Mouse (Mus musculus) MEL (cell line): ENCODE measurements at regions not wholly inside any gene's neighbourhood (a gene's known extent, or its start where the extent isn't known, plus 50 kb on each side); places are given as distances from the start of the nearest gene placed in this dataset.

ENCODE experiments used
- DNase-seq: peaks from one replicate; pipeline ENCODE4 v3.0.0; 2011; ENCODE audit warnings: low read depth, low spot score
- H3K27ac ChIP-seq: 2 replicates; pipeline ENCODE4 v1.5.1; 2012; ENCODE audit warnings: low read depth, mild to moderate bottlenecking, control low read depth, low read length, moderate library complexity; ENCODE audit not compliant: control insufficient read depth
- H3K27me3 ChIP-seq, 2 experiments: fragments of 150-350 bp in 1 of 2; sonication (generic) in 1 of 2; 2 replicates each; pipeline ENCODE4 v1.6.1; 2012; ENCODE audit warnings: low read length in 2 of 2, mild to moderate bottlenecking in 2 of 2, improper control_type of control experiment in 1 of 2, moderate library complexity in 1 of 2; ENCODE audit not compliant: insufficient read depth in 2 of 2, control insufficient read depth in 1 of 2
- H3K36me3 ChIP-seq, 2 experiments: 2 replicates each; pipeline ENCODE4 v1.6.1; 2012 to 2014; ENCODE audit warnings: low read length in 2 of 2, improper control_type of control experiment in 1 of 2, inconsistent platforms in 1 of 2, mild to moderate bottlenecking in 1 of 2; ENCODE audit not compliant: insufficient read depth in 2 of 2, control insufficient read depth in 1 of 2
- H3K4me1 ChIP-seq, 2 experiments: fragments of 150-350 bp in 1 of 2; sonication (generic) in 1 of 2; 2 replicates each; pipeline ENCODE4 v1.6.1; 2012; ENCODE audit warnings: low read length in 2 of 2, improper control_type of control experiment in 1 of 2, mild to moderate bottlenecking in 1 of 2; ENCODE audit not compliant: insufficient read depth in 2 of 2, control insufficient read depth in 1 of 2
- H3K4me3 ChIP-seq, 2 experiments: fragments of 150-350 bp in 1 of 2; sonication (generic) in 1 of 2; 2 replicates each; pipeline ENCODE4 v1.5.1; 2012; ENCODE audit warnings: low read depth in 2 of 2, low read length in 2 of 2, mild to moderate bottlenecking in 2 of 2, moderate library complexity in 2 of 2, control low read depth in 1 of 2, improper control_type of control experiment in 1 of 2; ENCODE audit not compliant: control insufficient read depth in 1 of 2, insufficient read depth in 1 of 2
- H3K79me2 ChIP-seq: 2 replicates; pipeline ENCODE4 v1.6.1; 2012; ENCODE audit warnings: mild to moderate bottlenecking, low read length, moderate library complexity; ENCODE audit not compliant: control insufficient read depth, poor library complexity, insufficient read depth
- H3K9ac ChIP-seq: 2 replicates; pipeline ENCODE4 v1.6.1; 2012; ENCODE audit warnings: low read depth, mild to moderate bottlenecking, control low read depth, low read length, moderate library complexity; ENCODE audit not compliant: control insufficient read depth, poor library complexity, severe bottlenecking
- H3K9me3 ChIP-seq: fragments of 150-350 bp; sonication (generic); replicated peaks from 2 replicates; pipeline ENCODE4 v1.6.1; 2012; ENCODE audit warnings: mild to moderate bottlenecking, low read length, improper control_type of control experiment, moderate library complexity; ENCODE audit not compliant: insufficient read depth
- BHLHE40 ChIP-seq: IDR thresholded peaks from 2 replicates; pipeline ENCODE4 v1.6.1; 2012; ENCODE audit warnings: low read depth, mild to moderate bottlenecking, inconsistent platforms, low read length, improper control_type of control experiment, borderline replicate concordance
- CHD1 ChIP-seq: IDR thresholded peaks from 2 replicates; pipeline ENCODE4 v1.6.1; 2012; ENCODE audit warnings: low read depth, mild to moderate bottlenecking, inconsistent platforms, low read length, improper control_type of control experiment
- CTCF ChIP-seq, 3 experiments: IDR thresholded peaks in 2 of 3; conservative IDR thresholded peaks in 1 of 3; 2 replicates each; pipeline ENCODE4 v1.5.1; 2011 to 2012; ENCODE audit warnings: low read length in 3 of 3, low read depth in 2 of 3, mild to moderate bottlenecking in 2 of 3, improper control_type of control experiment in 1 of 3, inconsistent platforms in 1 of 3, mixed read lengths in 1 of 3, moderate library complexity in 1 of 3; ENCODE audit not compliant: control insufficient read depth in 1 of 3, insufficient read depth in 1 of 3, poor library complexity in 1 of 3, severe bottlenecking in 1 of 3
- E2F4 ChIP-seq: IDR thresholded peaks from 2 replicates; pipeline ENCODE4 v1.6.1; 2011; ENCODE audit warnings: low read depth, low read length, improper control_type of control experiment, borderline replicate concordance
- ELF1 ChIP-seq: IDR thresholded peaks from 2 replicates; pipeline ENCODE4 v1.6.1; 2014; ENCODE audit warnings: low read depth, mild to moderate bottlenecking, inconsistent platforms, low read length, improper control_type of control experiment, moderate library complexity
- EP300 ChIP-seq, 2 experiments: IDR thresholded peaks; 2 replicates each; pipeline ENCODE4 v1.6.1; 2011; ENCODE audit warnings: improper control_type of control experiment in 2 of 2, low read length in 2 of 2, low read depth in 1 of 2, mild to moderate bottlenecking in 1 of 2
- ETS1 ChIP-seq: IDR thresholded peaks from 2 replicates; pipeline ENCODE4 v1.6.1; 2012; ENCODE audit warnings: low read depth, mild to moderate bottlenecking, inconsistent platforms, low read length, improper control_type of control experiment, moderate library complexity
- GABPA ChIP-seq: IDR thresholded peaks from 2 replicates; pipeline ENCODE4 v1.6.1; 2012; ENCODE audit warnings: low read depth, mild to moderate bottlenecking, inconsistent platforms, low read length, improper control_type of control experiment, moderate library complexity
- GATA1 ChIP-seq: IDR thresholded peaks from 2 replicates; pipeline ENCODE4 v1.6.1; 2011; ENCODE audit warnings: low read depth, low read length, improper control_type of control experiment
- HCFC1 ChIP-seq: IDR thresholded peaks from 2 replicates; pipeline ENCODE4 v1.6.1; 2012; ENCODE audit warnings: low read depth, mild to moderate bottlenecking, inconsistent platforms, low read length, improper control_type of control experiment, moderate library complexity
- KAT2A ChIP-seq: conservative IDR thresholded peaks from 2 replicates; pipeline ENCODE4 v1.6.1; 2012; ENCODE audit warnings: low read depth, low read length, improper control_type of control experiment, inconsistent platforms
- MAFK ChIP-seq: IDR thresholded peaks from 2 replicates; pipeline ENCODE4 v1.6.1; 2011; ENCODE audit warnings: low read depth, mild to moderate bottlenecking, low read length, improper control_type of control experiment, borderline replicate concordance
- MAX ChIP-seq: IDR thresholded peaks from 2 replicates; pipeline ENCODE4 v1.6.1; 2011; ENCODE audit warnings: low read length, improper control_type of control experiment
- MAZ ChIP-seq: IDR thresholded peaks from 2 replicates; pipeline ENCODE4 v1.6.1; 2012; ENCODE audit warnings: low read depth, mild to moderate bottlenecking, inconsistent platforms, low read length, improper control_type of control experiment
- MEF2A ChIP-seq: IDR thresholded peaks from 2 replicates; pipeline ENCODE4 v1.6.1; 2014; ENCODE audit warnings: low read depth, mild to moderate bottlenecking, inconsistent platforms, low read length, improper control_type of control experiment; ENCODE audit not compliant: poor library complexity, insufficient replicate concordance, severe bottlenecking; ENCODE audit errors: extremely low read depth
- MXI1 ChIP-seq: IDR thresholded peaks from 2 replicates; pipeline ENCODE4 v1.6.1; 2011; ENCODE audit warnings: mild to moderate bottlenecking, low read depth, low read length, improper control_type of control experiment
- MYB ChIP-seq: IDR thresholded peaks from 2 replicates; pipeline ENCODE4 v1.6.1; 2011; ENCODE audit warnings: mild to moderate bottlenecking, low read depth, low read length, improper control_type of control experiment
- MYC ChIP-seq: IDR thresholded peaks from 2 replicates; pipeline ENCODE4 v1.6.1; 2011; ENCODE audit warnings: low read depth, mild to moderate bottlenecking, low read length, improper control_type of control experiment, moderate library complexity
- NELFE ChIP-seq: IDR thresholded peaks from 2 replicates; pipeline ENCODE4 v1.6.1; 2011; ENCODE audit warnings: low read depth, low read length, improper control_type of control experiment
- NRF1 ChIP-seq: IDR thresholded peaks from 2 replicates; pipeline ENCODE4 v1.6.1; 2014; ENCODE audit warnings: low read depth, mild to moderate bottlenecking, inconsistent platforms, low read length, improper control_type of control experiment, moderate library complexity; ENCODE audit not compliant: poor library complexity, insufficient read depth, severe bottlenecking
- POLR2A ChIP-seq, 2 experiments: IDR thresholded peaks; 2 replicates each; pipeline ENCODE4 v1.6.1; 2011 to 2012; ENCODE audit warnings: low read length in 2 of 2, mild to moderate bottlenecking in 2 of 2, control low read depth in 1 of 2, improper control_type of control experiment in 1 of 2, low read depth in 1 of 2, moderate library complexity in 1 of 2; ENCODE audit not compliant: control insufficient read depth in 1 of 2, insufficient read depth in 1 of 2, poor library complexity in 1 of 2
- POLR2AphosphoS2 ChIP-seq: IDR thresholded peaks from 2 replicates; pipeline ENCODE4 v1.6.1; 2011; ENCODE audit warnings: low read length, improper control_type of control experiment
- POLR2AphosphoS5 ChIP-seq: IDR thresholded peaks from 2 replicates; pipeline ENCODE4 v1.6.1; 2012; ENCODE audit warnings: low read depth, borderline replicate concordance, mild to moderate bottlenecking, inconsistent platforms, low read length, moderate library complexity, mixed read lengths
- RAD21 ChIP-seq: IDR thresholded peaks from 2 replicates; pipeline ENCODE4 v1.6.1; 2011; ENCODE audit warnings: mild to moderate bottlenecking, low read depth, low read length, improper control_type of control experiment
- RCOR1 ChIP-seq: IDR thresholded peaks from 2 replicates; pipeline ENCODE4 v1.6.1; 2012; ENCODE audit warnings: low read depth, mild to moderate bottlenecking, inconsistent platforms, low read length, improper control_type of control experiment
- SMC3 ChIP-seq: IDR thresholded peaks from 2 replicates; pipeline ENCODE4 v1.6.1; 2011; ENCODE audit warnings: low read depth, low read length, improper control_type of control experiment
- TBP ChIP-seq: IDR thresholded peaks from 2 replicates; pipeline ENCODE4 v1.8.0; 2011; ENCODE audit warnings: low read depth, low read length, improper control_type of control experiment
- USF1 ChIP-seq: IDR thresholded peaks from 2 replicates; pipeline ENCODE4 v1.6.1; 2014; ENCODE audit warnings: low read depth, mild to moderate bottlenecking, inconsistent platforms, low read length, improper control_type of control experiment, moderate library complexity
- USF2 ChIP-seq, 2 experiments: IDR thresholded peaks; 2 replicates each; pipeline ENCODE4 v1.6.1; 2011 to 2012; ENCODE audit warnings: improper control_type of control experiment in 2 of 2, low read length in 2 of 2, borderline replicate concordance in 1 of 2, inconsistent platforms in 1 of 2, low read depth in 1 of 2, mild to moderate bottlenecking in 1 of 2; ENCODE audit not compliant: insufficient read depth in 1 of 2
- ZC3H11A ChIP-seq: IDR thresholded peaks from 2 replicates; pipeline ENCODE4 v1.6.1; 2012; ENCODE audit warnings: low read depth, mild to moderate bottlenecking, inconsistent platforms, low read length, improper control_type of control experiment
- ZKSCAN1 ChIP-seq: IDR thresholded peaks from 2 replicates; pipeline ENCODE4 v1.6.1; 2012; ENCODE audit warnings: low read depth, mild to moderate bottlenecking, inconsistent platforms, low read length, improper control_type of control experiment, moderate library complexity
- ZMIZ1 ChIP-seq: IDR thresholded peaks from 2 replicates; pipeline ENCODE4 v1.6.1; 2012; ENCODE audit warnings: low read depth, mild to moderate bottlenecking, inconsistent platforms, low read length, improper control_type of control experiment, moderate library complexity

- Histone ChIP-seq H3K36me3 (no peaks in the 10 kb centered on the region), H3K9me3 (no peaks in the 10 kb centered on the region), H3K79me2 (no peaks in the 10 kb centered on the region), H3K9ac (no peak overlapping the region), H3K4me3 (no peak overlapping the region), H3K27me3 (no peaks in the 10 kb centered on the region), H3K27ac (no peak overlapping the region), H3K4me1 (no peaks in the 10 kb centered on the region)
- DNase-seq = peak; percentile 74
- TF ChIP-seq POLR2AphosphoS2 = no peak
- no peak for TF ChIP-seq EP300 (IDR thresholded peaks at IDR 0.05; ENCODE audit: low read depth in 1 of 2, low read length in 2 of 2)
- no peak for TF ChIP-seq GABPA
- no peak for TF ChIP-seq MXI1
- peak; percentile 40; the same call in 1 of the 2 replicates for TF ChIP-seq ZC3H11A
- TF ChIP-seq MYB = no peak
- TF ChIP-seq MAX = no peak
- TF ChIP-seq HCFC1 = no peak
- TF ChIP-seq USF2 (IDR thresholded peaks at IDR 0.05; ENCODE audit: borderline replicate concordance in 1 of 2, insufficient read depth in 1 of 2, low read depth in 1 of 2, low read length in 2 of 2) = no peak
- TF ChIP-seq NELFE = no peak
- TF ChIP-seq ELF1 = no peak
- TF ChIP-seq NRF1 = no peak
- TF ChIP-seq RAD21 = peak; percentile 69
- peak in 2 of 3 experiments; percentile 36 to 61; a peak in 5 of 6 replicates for TF ChIP-seq CTCF (IDR thresholded peaks at IDR 0.05 in 2 of 3, conservative IDR thresholded peaks at IDR 0.05 in 1 of 3; ENCODE audit: control insufficient read depth in 1 of 3, insufficient read depth in 1 of 3, low read depth in 2 of 3, low read length in 3 of 3, poor library complexity in 1 of 3, severe bottlenecking in 1 of 3)
- 0 out of 2 replicates have a peak, but pooled peaks have one; percentile 4 for TF ChIP-seq GATA1
- TF ChIP-seq E2F4 = no peak
- TF ChIP-seq POLR2A (IDR thresholded peaks at IDR 0.05; ENCODE audit: control insufficient read depth in 1 of 2, insufficient read depth in 1 of 2, low read depth in 1 of 2, low read length in 2 of 2, poor library complexity in 1 of 2) = no peak
- no peak for TF ChIP-seq ETS1
- no peak for TF ChIP-seq TBP
- no peak for TF ChIP-seq BHLHE40
- TF ChIP-seq SMC3 = peak; percentile 73
- TF ChIP-seq ZKSCAN1 = no peak
- TF ChIP-seq KAT2A = no peak
- TF ChIP-seq CHD1 = no peak
- TF ChIP-seq MAFK = no peak
- no peak for TF ChIP-seq RCOR1
- TF ChIP-seq POLR2AphosphoS5 = no peak
- TF ChIP-seq USF1 = no peak
- peak; percentile 54; the same call in 1 of the 2 replicates for TF ChIP-seq MYC
- no peak for TF ChIP-seq MAZ
- TF ChIP-seq MEF2A = no peak
- no peak for TF ChIP-seq ZMIZ1
Measured at GRCm38 (mm10) chrX:118320123-118320522, 106.9 kb upstream of the Tgif2lx2 start.
